Mouse (Mus musculus): Measurements from ENCODE around the gene Ak9. TPM values are rescaled to one million over a fixed set of nuclear protein-coding genes. Genes with fewer than 3 reads are reported as not detected.

Gene Ak9
- total RNA-seq, 2 experiments from 2014 or later: 0.15 to 0.25 TPM

DNA sequence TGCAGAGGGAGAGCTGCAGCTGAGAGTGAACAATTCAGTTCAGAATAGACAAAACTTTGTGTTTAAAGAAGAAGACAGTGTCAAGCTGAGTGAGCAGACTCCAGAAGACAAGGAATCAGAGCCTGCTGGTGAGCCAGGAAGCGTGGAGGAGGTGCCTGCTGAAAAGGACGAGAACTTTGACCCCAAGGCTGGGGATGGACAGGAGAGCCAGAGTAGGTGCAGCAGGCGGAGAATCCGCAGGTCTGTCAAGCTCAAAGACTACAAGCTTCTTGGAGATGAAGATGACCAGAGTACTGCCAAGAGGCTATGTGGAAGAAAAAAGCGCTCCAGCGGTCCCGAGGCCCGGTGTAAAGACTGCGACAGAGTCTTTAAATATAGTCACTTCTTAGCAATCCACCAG, 147.9 kb downstream of the Ak9 start:
- DNase-seq: no peak

DNA sequence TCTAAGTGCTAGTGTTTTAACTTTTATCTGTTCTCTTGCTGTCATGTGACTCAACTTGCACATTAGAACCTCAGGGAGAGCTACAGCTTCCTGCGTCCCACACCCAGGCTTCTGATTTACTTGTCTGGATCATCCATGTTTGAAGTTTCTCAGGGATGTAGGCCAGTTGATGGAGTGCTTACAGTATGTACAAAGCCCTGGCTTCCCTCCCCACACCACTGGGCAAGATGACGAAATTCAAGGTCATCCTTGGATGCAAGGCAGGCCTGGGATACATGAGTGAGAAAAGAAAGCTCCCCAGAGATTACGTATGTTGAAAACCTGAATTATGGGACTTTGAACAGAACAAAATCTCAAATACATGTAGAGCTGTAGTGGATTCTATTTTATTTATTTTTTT, 149.0 kb downstream of the Ak9 start:
- no peak for DNase-seq

DNA sequence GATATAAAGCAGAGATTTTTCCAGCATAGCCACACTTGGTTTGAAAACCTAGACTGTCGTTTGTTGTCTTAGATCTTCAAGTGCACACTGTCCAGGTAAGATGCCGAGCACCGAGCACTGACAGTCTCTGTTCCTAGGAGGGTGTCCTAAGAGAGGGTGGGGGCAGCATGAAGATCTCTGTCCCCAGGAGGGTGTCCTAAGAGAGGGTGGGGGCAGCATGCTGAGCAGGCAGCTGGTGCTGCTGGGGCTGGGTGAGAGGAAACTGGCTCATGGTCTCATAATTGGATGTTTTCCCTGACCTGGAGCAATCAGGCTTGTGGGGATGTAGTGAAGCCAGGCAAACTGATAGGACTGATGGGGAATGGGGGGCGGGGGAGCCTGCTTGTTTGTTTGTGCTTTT, 156.2 kb downstream of the Ak9 start:
- no peak for DNase-seq

DNA sequence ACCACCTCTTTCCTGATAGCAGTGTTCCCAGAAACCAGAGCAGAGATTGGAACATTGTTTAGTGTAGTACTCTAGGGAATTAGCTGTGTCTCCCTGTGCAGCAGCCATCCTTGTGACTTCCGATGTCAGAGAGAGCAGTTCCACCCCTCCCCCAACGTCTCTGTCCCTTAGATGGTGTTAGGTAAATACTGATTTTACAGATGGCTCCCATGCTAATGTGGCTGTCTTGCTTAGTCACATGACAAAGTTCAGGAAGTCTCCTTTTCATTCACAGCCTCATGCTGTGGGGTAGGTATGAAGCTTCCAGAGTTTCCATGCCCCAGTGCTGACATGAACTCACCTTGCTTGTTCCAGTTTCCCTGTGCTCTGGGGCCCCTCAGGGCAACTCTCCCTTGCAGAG, 156.7 kb downstream of the Ak9 start:
- DNase-seq: no peak

DNA sequence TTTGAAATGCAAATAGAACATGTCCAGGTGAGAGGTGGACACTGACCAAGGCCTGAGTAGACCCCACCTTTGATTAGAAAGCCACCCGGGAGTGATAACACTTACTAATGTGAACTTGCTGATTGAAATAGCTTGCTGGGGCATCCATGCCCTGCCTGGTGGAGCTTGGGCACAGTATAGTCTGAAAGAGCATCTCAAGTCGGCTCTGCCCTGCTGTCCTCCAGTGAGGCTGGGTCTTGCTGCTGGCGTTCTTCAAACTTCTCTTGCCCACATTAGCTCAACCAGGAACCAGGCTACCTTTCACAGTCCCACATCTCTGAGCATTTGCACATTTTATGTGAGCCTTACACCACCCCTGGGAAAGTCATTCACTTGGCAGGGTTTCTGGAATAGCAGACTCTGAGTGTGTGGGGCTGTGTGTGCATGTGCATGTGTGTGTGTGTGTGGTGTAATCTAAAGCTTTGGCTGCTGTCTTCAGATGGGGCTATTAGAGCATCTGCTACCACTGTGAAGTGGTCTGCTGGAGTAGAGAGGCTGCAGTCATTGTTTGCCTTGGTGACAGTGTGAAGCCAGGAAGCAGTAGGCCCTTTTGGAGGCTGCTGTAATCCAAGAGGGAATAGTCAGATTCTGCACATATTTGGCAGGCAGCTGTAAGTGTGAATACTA, 157.4 kb downstream of the Ak9 start:
- no peak for DNase-seq

DNA sequence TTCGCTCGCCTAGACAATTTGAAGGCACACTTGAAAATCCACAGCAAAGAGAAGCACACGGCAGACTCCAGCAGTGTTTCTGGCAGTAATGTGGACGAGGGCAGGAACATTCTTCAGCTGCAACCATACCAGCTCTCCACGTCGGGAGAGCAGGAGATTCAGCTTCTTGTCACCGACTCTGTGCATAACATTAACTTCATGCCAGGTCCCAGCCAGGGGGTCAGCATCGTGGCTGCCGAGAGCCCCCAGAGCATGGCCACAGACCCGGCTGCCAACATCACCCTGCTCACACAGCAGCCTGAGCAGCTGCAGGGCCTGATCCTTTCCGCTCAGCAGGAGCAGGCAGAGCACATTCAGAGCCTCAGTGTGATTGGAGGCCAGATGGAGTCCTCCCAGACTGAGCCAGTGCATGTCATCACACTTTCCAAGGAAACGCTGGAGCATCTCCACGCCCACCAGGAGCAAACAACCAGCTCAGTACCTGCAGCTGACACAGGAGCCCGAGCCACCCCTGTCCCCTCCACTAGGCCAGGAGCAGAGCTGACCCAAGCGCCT, 160.7 kb downstream of the Ak9 start:
- DNase-seq: peak in 1 of 2 experiments; percentile 18

DNA sequence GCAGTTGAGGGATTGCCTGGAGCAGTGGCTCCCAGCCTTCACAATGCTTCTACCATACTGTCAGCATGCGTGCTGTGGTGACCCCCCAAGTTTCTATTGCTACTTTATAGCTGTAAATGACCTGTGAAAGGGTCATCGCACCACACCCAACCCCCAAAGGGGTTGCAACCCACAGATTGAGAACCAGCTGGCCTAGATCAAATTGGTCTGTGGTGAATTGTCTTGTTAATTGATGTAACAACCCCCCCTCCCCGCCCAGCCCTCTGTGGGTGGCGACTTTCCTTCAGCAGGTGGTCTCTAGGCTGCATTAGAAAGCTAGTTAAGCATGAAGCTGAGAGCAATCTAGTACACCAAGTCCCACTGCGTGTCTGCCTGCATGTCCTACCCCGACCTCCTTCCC, 163.5 kb downstream of the Ak9 start:
- DNase-seq: no peak

DNA sequence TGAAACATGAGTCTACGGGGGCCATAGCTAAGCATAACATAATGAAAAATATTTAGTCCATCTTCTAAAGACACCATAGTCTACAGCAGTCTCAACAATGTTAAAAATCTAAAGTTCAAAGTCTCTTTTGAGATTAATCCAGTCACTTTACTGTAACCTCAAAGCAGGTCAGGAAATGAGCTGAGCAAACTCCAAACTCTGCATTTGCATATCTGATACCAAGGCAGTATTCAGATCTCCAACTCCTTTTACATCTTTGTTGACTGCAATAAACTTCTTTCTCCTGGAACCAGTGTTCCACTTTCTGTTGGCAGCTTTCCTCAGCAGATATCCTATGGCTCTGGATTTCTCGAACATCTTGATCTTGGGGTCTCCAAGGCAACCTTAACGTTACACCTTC, 166.9 kb downstream of the Ak9 start:
- no peak for DNase-seq

DNA sequence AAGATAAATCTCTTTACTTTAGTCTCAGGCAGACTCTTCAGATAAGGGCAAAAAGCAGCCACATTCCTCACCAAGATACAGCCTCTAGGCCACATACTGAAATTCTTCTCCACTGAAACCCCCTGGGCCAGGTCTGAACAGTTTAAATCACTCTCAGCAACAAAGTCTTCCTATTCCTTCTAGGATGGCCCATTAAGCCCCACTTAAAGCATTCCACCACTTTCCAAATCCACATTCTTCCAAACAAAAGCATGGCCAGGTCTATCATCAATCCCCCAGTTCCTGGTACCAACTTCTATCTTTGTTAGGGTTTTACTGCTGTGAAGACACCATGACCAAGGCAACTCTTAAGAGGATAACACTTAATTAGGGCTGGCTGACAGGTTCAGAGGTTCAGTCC, 168.8 kb downstream of the Ak9 start:
- no peak for DNase-seq

DNA sequence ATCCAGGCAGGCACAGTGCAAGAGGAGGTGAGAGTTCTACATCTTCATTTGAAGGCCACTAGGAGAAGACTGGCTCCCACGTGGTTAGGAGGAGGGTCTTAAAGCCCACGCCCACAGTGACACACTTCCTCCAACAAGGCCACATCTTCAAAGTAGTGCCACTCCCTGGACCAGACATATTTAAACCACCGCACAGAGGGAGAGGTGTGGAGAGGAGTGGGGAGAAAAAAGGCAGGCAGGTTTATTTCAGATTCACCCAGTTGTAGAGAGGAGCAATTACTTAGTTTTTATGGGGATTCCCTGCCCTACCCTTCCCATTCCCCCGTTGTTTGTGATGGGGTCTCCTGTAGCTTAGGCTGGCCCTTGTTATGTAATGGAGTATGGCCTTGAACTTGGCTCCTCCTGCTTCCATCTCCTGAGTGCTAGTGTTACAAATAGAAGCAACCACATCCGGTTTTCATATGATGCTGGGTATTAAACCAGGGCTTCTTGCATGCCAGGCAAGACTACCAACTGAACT, 169.2 kb downstream of the Ak9 start:
- DNase-seq: no peak

DNA sequence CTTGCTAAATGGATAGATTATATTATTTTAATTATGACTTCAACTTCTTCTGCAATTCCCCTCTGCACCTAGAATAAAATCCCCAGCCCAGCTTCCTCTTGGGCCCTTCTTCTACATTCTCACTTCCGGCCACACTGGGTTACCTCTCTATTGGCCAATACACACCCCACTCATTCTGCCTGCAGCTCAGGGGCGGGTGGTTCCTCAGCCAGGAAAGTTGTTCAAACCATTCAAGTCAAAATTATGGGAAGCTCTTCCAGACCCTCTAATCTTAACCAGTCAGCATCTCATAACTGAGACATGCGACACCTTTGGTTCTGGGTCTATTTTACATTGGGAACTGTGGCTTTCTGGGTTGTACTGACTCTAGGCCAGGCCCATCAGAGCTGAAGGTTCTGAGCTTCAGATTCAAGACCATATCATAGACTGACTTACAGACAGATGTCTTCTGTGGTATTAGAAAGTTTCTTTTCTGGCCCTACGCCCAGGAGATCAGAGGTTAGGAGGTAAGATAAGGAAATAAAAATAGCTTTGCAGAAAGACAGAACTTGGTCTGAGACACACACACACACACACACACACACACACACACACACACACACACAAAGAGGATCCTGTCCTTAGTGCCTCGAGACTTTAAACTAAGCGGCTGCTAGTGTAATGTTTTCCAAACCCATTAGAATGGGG, 170.1 kb downstream of the Ak9 start:
- DNase-seq: no peak

DNA sequence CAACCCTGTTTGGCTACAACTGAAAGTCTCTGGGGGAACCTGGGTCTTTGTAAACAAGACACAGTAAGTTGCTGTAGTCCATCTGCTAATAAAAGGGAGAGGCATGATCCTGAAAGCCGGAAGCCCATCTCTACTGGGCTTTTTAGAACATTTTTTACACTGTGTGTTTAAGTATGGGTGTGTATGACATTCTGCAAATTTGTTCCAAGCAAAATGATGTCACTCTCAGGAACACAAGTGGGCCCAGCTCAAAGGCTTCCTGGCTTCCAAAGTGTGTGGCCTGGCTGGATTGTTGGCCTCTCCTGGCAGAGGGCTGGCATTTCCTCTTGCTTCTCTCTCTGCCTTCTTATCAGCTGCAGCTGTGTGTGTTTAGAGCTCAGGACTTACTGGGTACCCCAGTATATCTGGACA, 171.2 kb downstream of the Ak9 start:
- no peak for DNase-seq

DNA sequence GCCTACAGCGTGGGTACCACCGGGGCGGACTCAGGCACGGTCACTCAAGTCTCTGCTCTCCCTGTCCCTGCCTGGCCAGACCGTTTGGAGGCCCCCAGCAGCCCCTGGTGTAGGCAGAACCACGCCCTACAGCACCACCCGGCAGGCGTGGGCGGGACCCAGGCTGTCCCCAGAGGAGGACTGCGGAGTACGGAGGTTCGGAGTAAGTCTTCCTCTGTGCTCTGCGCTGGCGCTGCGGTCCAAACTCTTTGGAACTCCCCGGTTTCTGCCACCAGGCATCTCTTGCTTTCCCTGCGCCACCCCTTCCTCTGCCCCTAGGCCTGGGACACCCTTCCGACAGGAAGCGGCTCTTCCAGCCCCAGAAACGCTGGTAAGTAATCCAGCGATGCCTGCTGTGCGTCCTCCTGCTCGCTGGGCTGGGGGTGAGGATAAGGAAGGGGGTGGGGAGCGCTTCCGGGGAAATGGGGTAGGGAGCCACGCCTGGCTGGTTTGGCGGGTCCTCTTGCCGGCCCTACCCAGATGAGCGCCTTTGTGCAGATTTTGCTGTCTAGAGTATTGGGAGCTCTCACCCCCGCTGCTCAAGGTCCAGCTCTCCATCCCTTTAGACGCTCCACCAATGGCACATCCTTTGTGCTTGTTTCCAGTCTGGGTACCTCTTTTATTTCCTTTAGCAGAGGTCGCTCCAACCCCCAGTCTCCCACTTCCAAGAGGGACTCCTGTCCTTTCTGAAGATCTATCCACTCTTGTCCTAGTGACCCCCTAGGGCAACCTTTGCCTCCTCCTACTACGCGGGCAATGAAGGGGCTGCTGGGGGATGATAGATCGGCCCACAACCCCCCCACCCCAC, 172.6 kb downstream of the Ak9 start, which contains the start of gene Mical1:
TSS of gene Mical1 (plus strand) at position 144 of the 847 bp plus-strand sequence.
- DNase-seq: peak; percentile 34 to 51

DNA sequence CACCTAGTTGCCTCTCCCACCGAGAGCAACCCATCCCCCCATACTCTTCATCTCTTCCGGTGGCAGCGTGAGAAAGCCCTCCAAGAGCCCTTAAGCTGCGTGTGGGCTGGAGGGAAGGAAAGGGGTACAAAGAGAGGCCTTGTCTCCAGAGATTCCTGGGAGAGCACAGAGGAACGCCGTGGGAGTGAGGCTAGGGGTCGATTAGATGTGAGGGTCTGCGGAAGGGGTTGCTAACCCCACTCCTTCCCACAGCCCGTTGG, 173.2 kb downstream of the Ak9 start:
- DNase-seq: no peak

DNA sequence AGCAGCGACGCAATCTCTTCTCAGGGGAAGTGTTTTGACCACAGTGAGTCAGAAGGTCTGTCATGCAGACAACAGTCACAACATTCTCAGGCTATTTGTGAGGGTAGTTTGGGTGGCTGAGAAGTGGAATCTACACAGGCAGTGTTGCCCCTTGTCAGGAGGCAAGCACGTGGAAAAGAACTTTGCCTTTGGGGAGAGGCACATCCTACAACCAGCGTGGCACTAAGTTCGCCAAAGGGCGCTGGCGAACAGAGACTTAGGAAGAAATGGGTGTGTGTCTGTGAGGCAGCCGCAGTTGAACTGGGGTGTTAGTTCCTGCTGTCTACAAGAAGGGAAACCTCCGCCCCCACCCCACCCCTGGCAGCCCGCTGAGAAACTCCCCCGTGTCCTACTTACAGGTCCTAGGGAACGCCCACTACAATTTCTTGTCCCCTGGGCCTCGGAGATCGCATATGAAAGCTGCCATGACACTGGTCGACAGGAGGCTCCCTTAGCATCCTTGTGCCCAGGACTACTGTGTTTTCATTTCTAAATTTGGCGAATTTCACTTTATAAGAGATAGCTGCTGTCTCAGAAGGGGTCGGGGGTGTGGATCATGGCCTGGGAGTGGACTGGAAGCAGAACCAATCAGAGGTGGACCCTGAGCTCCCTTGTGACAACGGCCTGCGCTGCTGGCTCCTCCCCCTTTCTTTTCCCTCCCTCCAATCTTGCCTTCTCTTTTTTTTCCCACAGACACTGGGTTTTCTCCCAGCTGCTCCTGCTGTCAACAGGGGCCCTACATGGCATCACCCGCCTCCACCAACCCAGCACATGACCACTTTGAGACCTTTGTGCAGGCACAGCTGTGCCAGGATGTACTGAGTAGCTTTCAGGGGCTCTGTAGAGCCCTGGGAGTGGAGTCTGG, 173.8 kb downstream of the Ak9 start:
- DNase-seq: peak; percentile 36 to 44

DNA sequence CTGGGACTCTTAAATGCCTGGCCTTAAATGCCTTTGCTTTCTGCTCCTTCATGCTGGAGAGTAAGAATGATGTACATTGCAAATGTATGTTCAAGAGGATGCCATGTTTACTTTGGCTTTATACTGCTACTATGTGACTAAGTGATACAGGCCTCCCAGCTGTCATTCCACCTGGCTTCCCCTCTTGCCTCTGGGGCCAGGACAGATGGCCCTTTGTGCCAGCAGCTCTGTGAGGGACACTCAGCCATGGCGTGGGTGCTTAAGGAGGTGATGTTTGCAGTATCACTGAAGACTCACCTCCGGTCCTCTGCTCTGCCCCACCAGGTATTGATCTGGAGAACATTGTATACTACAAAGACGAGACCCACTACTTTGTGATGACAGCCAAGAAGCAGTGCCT, 176.2 kb downstream of the Ak9 start:
- no peak for DNase-seq

DNA sequence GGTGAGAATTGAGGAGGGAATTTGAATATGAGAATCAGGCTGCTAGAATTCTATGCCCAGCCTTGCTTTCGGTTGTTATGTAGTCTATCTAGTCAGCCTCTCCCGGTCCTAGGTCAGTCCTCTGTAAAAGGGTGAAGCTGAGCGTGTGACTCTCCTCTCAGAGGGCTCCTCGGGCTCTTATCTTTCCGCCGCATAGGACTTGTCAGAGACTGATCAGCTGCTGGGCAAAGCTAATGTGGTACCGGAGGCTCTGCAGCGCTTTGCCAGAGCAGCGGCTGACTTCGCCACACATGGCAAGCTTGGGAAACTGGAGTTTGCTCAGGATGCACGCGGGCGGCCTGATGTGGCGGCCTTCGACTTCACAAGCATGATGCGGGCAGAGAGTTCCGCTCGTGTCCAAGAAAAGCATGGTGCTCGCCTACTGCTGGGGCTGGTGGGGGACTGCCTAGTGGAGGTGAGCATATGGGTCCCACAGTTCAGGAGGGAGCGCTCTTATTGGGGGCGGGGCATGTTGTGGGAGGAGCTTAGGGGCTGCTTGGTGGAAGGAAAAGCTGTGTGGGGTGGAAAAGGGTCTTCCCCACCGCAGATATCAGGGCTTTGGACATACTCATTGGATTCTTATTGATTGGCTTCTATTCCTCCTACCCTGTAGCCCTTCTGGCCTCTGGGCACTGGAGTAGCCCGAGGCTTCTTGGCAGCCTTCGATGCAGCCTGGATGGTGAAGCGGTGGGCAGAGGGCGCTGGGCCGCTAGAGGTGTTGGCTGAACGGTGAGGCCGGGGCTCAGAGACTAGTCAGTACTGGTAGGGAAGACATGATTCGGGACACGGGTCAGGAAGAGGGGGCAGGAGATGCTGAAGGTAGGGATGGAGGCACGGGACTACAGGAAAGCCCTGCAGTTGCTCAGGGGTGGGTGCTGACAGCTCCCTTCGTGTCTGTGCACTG, 177.4 kb downstream of the Ak9 start:
- no peak for DNase-seq

DNA sequence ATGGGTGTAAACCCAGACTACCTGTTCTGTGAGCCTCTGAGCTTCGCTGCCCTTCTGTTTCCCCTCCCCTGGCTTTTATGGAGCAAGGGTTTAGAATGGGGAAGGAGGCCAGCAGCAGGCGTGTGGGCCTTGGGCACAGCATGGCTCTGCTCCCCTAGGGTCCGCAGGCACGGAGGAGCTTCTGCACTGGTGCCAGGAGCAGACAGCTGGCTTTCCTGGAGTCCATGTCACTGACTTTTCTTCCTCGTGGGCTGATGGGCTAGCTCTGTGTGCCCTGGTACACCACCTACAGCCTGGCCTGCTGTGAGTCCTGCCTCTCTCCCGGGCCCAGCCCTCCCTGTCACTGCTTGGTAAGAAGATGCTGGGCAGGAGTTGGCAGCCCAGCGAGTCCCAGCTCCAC, 178.7 kb downstream of the Ak9 start:
- DNase-seq: no peak

Measured in layer of hippocampus, postnatal 36 days (tissue).